Mouse (Mus musculus) ES-E14 (cell line): ENCODE measurements around the gene Krr1. TPM values are rescaled to one million over a fixed set of nuclear protein-coding genes. Genes with fewer than 3 reads are reported as not detected.

ENCODE experiments used
- DNase-seq: peaks from one replicate; pipeline ENCODE4 v3.0.0-alpha.2; 2013; ENCODE audit warnings: low read depth, low spot score
- H3K27ac ChIP-seq: 2 replicates; pipeline ENCODE4 v1.5.1; 2012; ENCODE audit warnings: low read depth, mild to moderate bottlenecking, low read length, moderate library complexity, mixed read lengths; ENCODE audit not compliant: poor library complexity, insufficient read depth, severe bottlenecking
- H3K36me3 ChIP-seq: 2 replicates; pipeline ENCODE4 v1.6.1; 2012; ENCODE audit warnings: mild to moderate bottlenecking, low read length, moderate library complexity, mixed read lengths; ENCODE audit not compliant: control insufficient read depth, poor library complexity, insufficient read depth, severe bottlenecking
- H3K4me1 ChIP-seq, 2 experiments: fragments of 150-350 bp in 1 of 2; sonication (generic) in 1 of 2; 2 replicates each; pipeline ENCODE4 v1.6.1; 2012; ENCODE audit warnings: low read length in 2 of 2, mild to moderate bottlenecking in 1 of 2, mixed read lengths in 1 of 2; ENCODE audit not compliant: control insufficient read depth in 2 of 2, insufficient read depth in 2 of 2, poor library complexity in 1 of 2
- H3K4me3 ChIP-seq, 2 experiments: fragments of 150-350 bp in 1 of 2; sonication (generic) in 1 of 2; 2 replicates each; pipeline ENCODE4 v1.5.1; 2012; ENCODE audit warnings: low read length in 2 of 2, low read depth in 1 of 2, mild to moderate bottlenecking in 1 of 2, mixed read lengths in 1 of 2; ENCODE audit not compliant: insufficient read depth in 1 of 2, poor library complexity in 1 of 2, severe bottlenecking in 1 of 2
- H3K9ac ChIP-seq: 2 replicates; pipeline ENCODE4 v1.6.1; 2012; ENCODE audit warnings: low read depth, mild to moderate bottlenecking, low read length, mixed read lengths; ENCODE audit not compliant: poor library complexity, insufficient read depth, severe bottlenecking
- H3K9me3 ChIP-seq: fragments of 150-350 bp; sonication (generic); 2 replicates; pipeline ENCODE4 v1.6.1; 2012; ENCODE audit warnings: low read depth, mild to moderate bottlenecking, low read length; ENCODE audit not compliant: control insufficient read depth, insufficient read depth
- CHD2 ChIP-seq: IDR thresholded peaks from 2 replicates; pipeline ENCODE4 v1.6.1; 2014; ENCODE audit warnings: mild to moderate bottlenecking, low read depth, low read length, inconsistent platforms
- HCFC1 ChIP-seq: IDR thresholded peaks from 2 replicates; pipeline ENCODE4 v1.6.1; 2012; ENCODE audit warnings: low read length, inconsistent platforms, borderline replicate concordance; ENCODE audit not compliant: insufficient read depth
- MAFK ChIP-seq: IDR thresholded peaks from 2 replicates; pipeline ENCODE4 v1.6.1; 2014; ENCODE audit warnings: mild to moderate bottlenecking, low read depth, low read length, inconsistent platforms; ENCODE audit not compliant: insufficient read depth
- ZC3H11A ChIP-seq: IDR thresholded peaks from 2 replicates; pipeline ENCODE4 v1.6.1; 2012; ENCODE audit warnings: low read depth, mild to moderate bottlenecking, inconsistent platforms, low read length, borderline replicate concordance
- ZNF384 ChIP-seq: IDR thresholded peaks from 2 replicates; pipeline ENCODE4 v1.6.1; 2012; ENCODE audit warnings: low read depth, low read length, inconsistent platforms
- in situ Hi-C, 2 experiments: fragments of 600-800 bp; cut with MboI; formaldehyde crosslinking; loops; one replicate each; pipeline ENCODE4 v1.15.1; 2025; ENCODE audit warnings: low sequenced_read_pairs in 2 of 2, inconsistent platforms in 1 of 2; ENCODE audit not compliant: unreplicated experiment in 2 of 2
- total RNA-seq: library from RNA; depleted of rRNA; stranded (reverse); fragments of 300-350 nt; gene quantifications from 2 replicates; pipeline ENCODE4 v1.2.3, GENCODE M21; 2012

The Krr1 gene
- total RNA-seq, 1 experiment, result 81.2 TPM

DNA sequence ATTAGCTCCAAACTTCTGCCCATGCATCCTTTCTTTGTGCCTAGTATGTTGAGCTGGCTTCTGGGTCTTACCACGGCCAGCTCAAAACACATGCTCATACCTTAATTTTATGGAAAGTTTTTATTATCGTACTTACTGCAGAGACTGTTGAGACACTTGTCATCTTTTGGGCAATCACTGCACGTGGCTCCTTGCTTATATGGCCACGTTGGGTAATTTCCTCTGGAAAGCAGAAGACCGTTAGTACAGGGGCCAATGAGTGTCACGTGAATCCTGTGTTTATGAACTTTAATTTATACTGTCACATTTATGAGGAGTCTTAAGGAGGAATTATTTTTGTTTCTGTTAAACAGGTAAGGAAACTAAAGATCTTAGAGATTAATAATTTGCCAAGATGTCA is 14.0 kb downstream of the Krr1 start:
- in situ Hi-C loops, result no loop called here

DNA sequence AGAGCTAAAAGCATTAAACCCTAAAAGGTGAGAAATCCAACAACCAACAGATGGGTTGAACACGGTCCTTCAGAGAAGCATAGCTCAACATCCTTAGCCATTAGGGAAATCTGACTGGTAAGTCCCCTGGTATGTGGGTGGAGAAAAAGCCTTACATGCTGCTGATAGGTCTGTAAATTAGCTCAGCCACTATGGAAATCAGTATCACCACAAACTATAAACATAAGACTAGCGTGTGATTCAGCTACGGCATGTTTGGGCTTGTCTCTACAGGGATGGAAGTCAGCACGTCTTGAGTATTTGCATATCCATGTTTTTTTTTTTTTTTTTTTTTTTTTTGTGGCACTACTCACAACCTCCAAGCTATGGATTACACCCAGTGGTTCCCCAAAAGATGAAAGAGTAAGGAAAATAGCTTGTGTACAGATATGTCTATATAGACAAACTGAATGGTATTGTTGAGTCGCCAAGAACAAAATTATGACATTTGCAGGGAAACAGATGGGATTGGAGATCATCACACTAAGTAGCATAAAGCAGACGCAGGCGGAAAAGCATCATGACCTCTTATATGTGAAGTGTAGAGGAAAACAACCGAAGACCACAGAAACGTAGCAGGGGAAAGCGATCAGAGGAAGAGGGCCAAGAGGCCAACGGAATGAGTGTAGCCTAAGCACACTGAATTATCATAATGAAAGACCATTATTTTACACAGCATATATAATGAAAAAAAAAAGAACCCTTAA is 23.5 kb downstream of the Krr1 start:
- in situ Hi-C loops, result no loop called here
- TF ChIP-seq ZNF384 (0 out of 2 replicates have a peak, but pooled peaks have one; percentile 26), ZC3H11A (no peak)
- Histone ChIP-seq H3K4me3 (no peak overlapping the region), H3K9ac (no peak overlapping the region), H3K4me1 (no peaks in the 10 kb centered on the region), H3K36me3 (no peaks in the 10 kb centered on the region), H3K27ac (no peak overlapping the region), H3K9me3 (no peaks in the 10 kb centered on the region)
- DNase-seq, result no peak

More for the DNA sequence above, 14.0 kb downstream of the Krr1 start:
- Histone ChIP-seq H3K9me3 (no peaks in the 10 kb centered on the region), H3K27ac (no peak overlapping the region), H3K36me3 (peaks cover 36% of the 10 kb centered on the region), H3K4me1 (no peaks in the 10 kb centered on the region), H3K9ac (no peak overlapping the region), H3K4me3 (no peak overlapping the region)
- DNase-seq, result no peak
- TF ChIP-seq HCFC1, result no peak

DNA sequence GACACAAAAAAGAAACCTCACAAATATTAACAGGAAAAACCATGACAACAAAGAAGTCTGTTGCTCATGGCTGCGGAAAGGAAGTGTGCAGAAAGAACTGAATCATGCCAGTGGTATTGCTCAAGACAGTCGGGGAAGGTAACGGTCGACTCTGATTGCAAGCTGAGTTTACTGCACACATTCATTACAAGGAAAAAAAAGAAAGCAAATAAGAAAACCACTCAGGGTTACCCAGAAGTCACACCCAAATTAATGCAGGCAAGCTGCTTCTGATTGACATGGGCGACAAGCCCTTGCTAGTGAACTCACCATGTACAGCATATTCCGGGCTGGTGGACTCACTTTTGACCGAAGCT is 24.1 kb downstream of the Krr1 start:
- TF ChIP-seq HCFC1 (no peak), MAFK (no peak), CHD2 (no peak), ZC3H11A (no peak), ZNF384 (no peak)
- no peak for DNase-seq
- in situ Hi-C loops, result no loop called here

DNA sequence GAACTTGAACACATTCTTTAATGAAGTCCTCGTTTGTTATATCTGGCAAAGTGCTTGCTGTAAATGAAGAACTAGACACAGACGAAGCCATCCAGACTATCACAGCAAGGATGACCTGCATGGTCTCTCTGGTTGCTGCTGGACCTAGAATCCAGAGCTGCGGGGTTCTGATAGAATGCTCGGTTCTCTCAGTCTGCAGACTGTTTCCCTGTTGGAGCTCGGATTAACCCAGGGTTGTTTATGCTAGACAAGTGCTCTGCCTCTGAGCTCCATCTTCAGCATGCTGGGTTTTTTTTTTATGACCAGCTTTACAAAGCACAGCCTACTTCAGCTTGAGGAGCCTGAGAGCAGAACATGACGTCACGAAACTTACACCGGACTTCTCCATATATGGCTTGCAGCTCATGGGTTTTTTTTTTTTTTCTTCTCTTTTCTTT is 24.5 kb downstream of the Krr1 start:
- Histone ChIP-seq H3K36me3 (no peaks in the 10 kb centered on the region), H3K9me3 (no peaks in the 10 kb centered on the region), H3K9ac (no peak overlapping the region), H3K4me1 (no peaks in the 10 kb centered on the region), H3K27ac (no peak overlapping the region), H3K4me3 (no peak overlapping the region)
- DNase-seq, result no peak
- in situ Hi-C loops, result no loop called here
- TF ChIP-seq MAFK (no peak), ZNF384 (no peak), HCFC1 (no peak), CHD2 (no peak), ZC3H11A (no peak)

More for the DNA sequence above, 24.1 kb downstream of the Krr1 start:
- Histone ChIP-seq H3K9me3 (no peaks in the 10 kb centered on the region), H3K27ac (no peak overlapping the region), H3K36me3 (no peaks in the 10 kb centered on the region), H3K9ac (no peak overlapping the region), H3K4me1 (no peaks in the 10 kb centered on the region), H3K4me3 (no peak overlapping the region)

DNA sequence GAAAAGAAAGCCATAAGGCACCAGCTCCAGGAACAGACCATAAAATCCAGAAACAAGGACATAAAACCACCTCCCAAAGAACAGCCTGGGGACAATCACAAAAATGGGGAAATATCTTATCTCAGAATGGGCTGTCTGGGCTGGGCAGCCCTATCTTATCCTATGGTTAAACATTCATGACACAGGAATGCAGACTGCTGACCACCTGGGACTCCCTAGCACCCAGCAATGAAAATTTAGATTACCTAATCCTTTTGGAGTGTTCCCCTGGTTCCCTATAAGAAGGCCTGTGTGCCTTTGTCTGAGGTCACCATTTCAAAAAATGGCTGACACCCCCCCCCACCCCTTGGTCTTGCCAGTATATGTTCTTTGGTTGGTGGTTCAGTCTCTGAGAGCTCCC is 25.2 kb downstream of the Krr1 start:
- no peak overlapping the region for H3K4me3 ChIP-seq
- no peak overlapping the region for H3K9ac ChIP-seq
- no peak overlapping the region for H3K27ac ChIP-seq
- no peaks in the 10 kb centered on the region for H3K4me1 ChIP-seq
- no peak for DNase-seq
- TF ChIP-seq CHD2 (no peak), ZC3H11A (no peak), MAFK (no peak), ZNF384 (no peak), HCFC1 (no peak)
- H3K9me3 ChIP-seq, result no peaks in the 10 kb centered on the region
- no peaks in the 10 kb centered on the region for H3K36me3 ChIP-seq
- in situ Hi-C loops, result no loop called here
